Mouse (Mus musculus): ENCODE results near the gene Calml3. TPM values are rescaled to one million over a fixed set of nuclear protein-coding genes. Genes with fewer than 3 reads are reported as not detected.
"Not testable (repeated sequence)": the region's sequence is repeated elsewhere in the genome, so short reads cannot be mapped to it uniquely, and the experiment has no call there.

The Calml3 gene
- total RNA-seq (2021): not detected

- no peak for DNase-seq (ENCODE audit: low spot score)
- intact Hi-C loops (cut with DNase I): no loop called here
Observed at GRCm38 (mm10) chr13:3804186-3804585, at the start of gene Calml3. Gene Calml3, minus strand, starts transcription at chr13:3804316.

- intact Hi-C loops (cut with DNase I): no loop called here
- DNase-seq (ENCODE audit: low spot score): no peak
Observed at GRCm38 (mm10) chr13:3850330-3850729, 46.2 kb upstream of the Calml3 start.

GRCm38 (mm10) chr13:3840662-3841061 lies 36.5 kb upstream of the Calml3 start:
- not testable (repeated sequence) for DNase-seq (ENCODE audit: low spot score)

GRCm38 (mm10) chr13:3837312-3837807 lies 33.2 kb upstream of the Calml3 start, which contains the start of gene Calm4:
Gene Calm4, plus strand, starts transcription at chr13:3837757.
- intact Hi-C loops (cut with DNase I); DNase-seq (ENCODE audit: low spot score): not testable (repeated sequence)

More at GRCm38 (mm10) chr13:3840662-3841061, 36.5 kb upstream of the Calml3 start:
- intact Hi-C loops (cut with DNase I): not testable (repeated sequence)

GRCm38 (mm10) chr13:3833644-3834043 lies 29.5 kb upstream of the Calml3 start:
- intact Hi-C loops (cut with DNase I); DNase-seq (ENCODE audit: low spot score): not testable (repeated sequence)

- intact Hi-C loops (cut with DNase I): no loop called here
- DNase-seq (ENCODE audit: low spot score): no peak
Observed at GRCm38 (mm10) chr13:3832450-3832849, 28.3 kb upstream of the Calml3 start.

- DNase-seq (ENCODE audit: low spot score): no peak
- intact Hi-C loops (cut with DNase I): no loop called here
Observed at GRCm38 (mm10) chr13:3831994-3832393, 27.9 kb upstream of the Calml3 start.

- no peak for DNase-seq (ENCODE audit: low spot score)
- intact Hi-C loops (cut with DNase I): no loop called here
Observed at GRCm38 (mm10) chr13:3831546-3831945, 27.4 kb upstream of the Calml3 start.

- no peak for DNase-seq (ENCODE audit: low spot score)
Observed at GRCm38 (mm10) chr13:3825726-3826125, 21.6 kb upstream of the Calml3 start.

GRCm38 (mm10) chr13:3822105-3822504 lies 18.0 kb upstream of the Calml3 start:
- intact Hi-C loops (cut with DNase I): no loop called here
- no peak for DNase-seq (ENCODE audit: low spot score)

More at GRCm38 (mm10) chr13:3825726-3826125, 21.6 kb upstream of the Calml3 start:
- intact Hi-C loops (cut with DNase I): no loop called here

GRCm38 (mm10) chr13:3818740-3819076 lies 14.6 kb upstream of the Calml3 start:
- intact Hi-C loops (cut with DNase I): no loop called here
- DNase-seq (ENCODE audit: low spot score): no peak

GRCm38 (mm10) chr13:3818012-3818739 lies 14.1 kb upstream of the Calml3 start:
- intact Hi-C loops (cut with DNase I): no loop called here
- no peak for DNase-seq (ENCODE audit: low spot score)

- intact Hi-C loops (cut with DNase I): no loop called here
Observed at GRCm38 (mm10) chr13:3807131-3807827, 3.2 kb upstream of the Calml3 start.

GRCm38 (mm10) chr13:3805638-3806037 lies 1.5 kb upstream of the Calml3 start:
- no peak for DNase-seq (ENCODE audit: low spot score)
- intact Hi-C loops (cut with DNase I): no loop called here

More at GRCm38 (mm10) chr13:3807131-3807827, 3.2 kb upstream of the Calml3 start:
- no peak for DNase-seq (ENCODE audit: low spot score)

- intact Hi-C loops (cut with DNase I): no loop called here
- no peak for DNase-seq (ENCODE audit: low spot score)
Observed at GRCm38 (mm10) chr13:3805132-3805531, 1.0 kb upstream of the Calml3 start.

- no peak for DNase-seq (ENCODE audit: low spot score)
- intact Hi-C loops (cut with DNase I): no loop called here
Observed at GRCm38 (mm10) chr13:3799386-3799785, 4.7 kb downstream of the Calml3 start.

- intact Hi-C loops (cut with DNase I): no loop called here
- no peak for DNase-seq (ENCODE audit: low spot score)
Observed at GRCm38 (mm10) chr13:3798751-3799150, 5.4 kb downstream of the Calml3 start.

GRCm38 (mm10) chr13:3796649-3797048 lies 7.5 kb downstream of the Calml3 start:
- DNase-seq (ENCODE audit: low spot score): no peak
- intact Hi-C loops (cut with DNase I): no loop called here

- DNase-seq (ENCODE audit: low spot score): no peak
- intact Hi-C loops (cut with DNase I): no loop called here
Observed at GRCm38 (mm10) chr13:3789531-3789930, 14.6 kb downstream of the Calml3 start.

GRCm38 (mm10) chr13:3788588-3788987 lies 15.5 kb downstream of the Calml3 start:
- intact Hi-C loops (cut with DNase I): no loop called here
- no peak for DNase-seq (ENCODE audit: low spot score)

- intact Hi-C loops (cut with DNase I): no loop called here
- DNase-seq (ENCODE audit: low spot score): no peak
Observed at GRCm38 (mm10) chr13:3787644-3788043, 16.5 kb downstream of the Calml3 start.

All from heart, postnatal 25 days (tissue).